Mouse (Mus musculus) stomach, postnatal 0 days (tissue): ENCODE measurements around the gene Scg5.

Source experiments
- CTCF ChIP-seq: IDR thresholded peaks from 2 replicates; pipeline ENCODE4 v1.5.1; 2016; ENCODE audit warnings: antibody characterized with exemption, low read depth, mild to moderate bottlenecking, moderate library complexity
- EP300 ChIP-seq: optimal IDR thresholded peaks from 2 replicates; pipeline ENCODE3; 2016; ENCODE audit warnings: antibody characterized with exemption

- no peak for TF ChIP-seq CTCF
- no peak for TF ChIP-seq EP300
These were observed 71.9 kb downstream of the Scg5 start for GRCm38 (mm10) chr2:113756924-113757524.
